Mouse (Mus musculus) lung, postnatal 25 days (tissue): ENCODE results near the gene Nkx2-4.

Experiments used
- DNase-seq: peaks from one replicate; pipeline ENCODE4 v3.0.0; 2022; ENCODE audit warnings: low spot score

Nkx2-4 gene

GRCm38 (mm10) chr2:147085072-147085870 is at the start of gene Nkx2-4:
TSS of gene Nkx2-4 (minus strand) at chr2:147085445.
- DNase-seq: no peak

- DNase-seq: no peak
Measured at GRCm38 (mm10) chr2:147127366-147127765, 42.1 kb upstream of the Nkx2-4 start.

- DNase-seq: no peak
Measured at GRCm38 (mm10) chr2:147119736-147120135, 34.5 kb upstream of the Nkx2-4 start.

GRCm38 (mm10) chr2:147086441-147086840 is 1.2 kb upstream of the Nkx2-4 start:
- DNase-seq: no peak

- no peak for DNase-seq
Measured at GRCm38 (mm10) chr2:147085937-147086336, 692 bp upstream of the Nkx2-4 start.

GRCm38 (mm10) chr2:147084366-147085071 is 726 bp downstream of the Nkx2-4 start:
- DNase-seq: no peak

- DNase-seq: no peak
Measured at GRCm38 (mm10) chr2:147083471-147084365, 1.5 kb downstream of the Nkx2-4 start.

GRCm38 (mm10) chr2:147082391-147082790 is 2.9 kb downstream of the Nkx2-4 start:
- no peak for DNase-seq

- no peak for DNase-seq
Measured at GRCm38 (mm10) chr2:147074399-147074798, 10.8 kb downstream of the Nkx2-4 start.

- no peak for DNase-seq
Measured at GRCm38 (mm10) chr2:147073962-147074361, 11.3 kb downstream of the Nkx2-4 start.

- no peak for DNase-seq
Measured at GRCm38 (mm10) chr2:147070305-147070704, 14.9 kb downstream of the Nkx2-4 start.

- no peak for DNase-seq
Measured at GRCm38 (mm10) chr2:147069077-147069476, 16.2 kb downstream of the Nkx2-4 start.

- no peak for DNase-seq
Measured at GRCm38 (mm10) chr2:147067480-147068246, 17.6 kb downstream of the Nkx2-4 start.

- no peak for DNase-seq
Measured at GRCm38 (mm10) chr2:147053229-147053892, 31.9 kb downstream of the Nkx2-4 start.

GRCm38 (mm10) chr2:147047051-147047450 is 38.2 kb downstream of the Nkx2-4 start:
- DNase-seq: no peak

GRCm38 (mm10) chr2:147035864-147036263 is 49.4 kb downstream of the Nkx2-4 start:
- no peak for DNase-seq
